Mouse (Mus musculus) stomach, postnatal 0 days (tissue): ENCODE measurements around the gene Tma7. TPM values are rescaled to one million over a fixed set of nuclear protein-coding genes. Genes with fewer than 3 reads are reported as not detected.

Experiments
- ATAC-seq: fragments of 200-750 bp; cut with Nextera tagmentation; 2 replicates; pipeline ENCODE4 v1.8.0; 2017; ENCODE audit not compliant: low FRiP score, low TSS enrichment
- DNase-seq: peaks from one replicate; pipeline ENCODE4 v3.0.0-alpha.2; 2016; ENCODE audit warnings: low spot score
- H3K27ac ChIP-seq: fragments of 300-500 bp; sonication (generic); replicated peaks from 2 replicates; pipeline ENCODE4 v1.5.1; 2014; ENCODE audit warnings: mild to moderate bottlenecking, control low read depth
- H3K27me3 ChIP-seq: fragments of 300-500 bp; sonication (generic); 2 replicates; pipeline ENCODE4 v1.6.1; 2014; ENCODE audit warnings: low read length; ENCODE audit not compliant: control insufficient read depth, insufficient read depth
- H3K36me3 ChIP-seq: fragments of 300-500 bp; sonication (generic); 2 replicates; pipeline ENCODE4 v1.6.1; 2014; ENCODE audit warnings: low read length, mixed read lengths; ENCODE audit not compliant: control insufficient read depth, insufficient read depth
- H3K4me1 ChIP-seq: fragments of 300-500 bp; sonication (generic); replicated peaks from 2 replicates; pipeline ENCODE4 v1.6.1; 2014; ENCODE audit warnings: antibody characterized with exemption; ENCODE audit not compliant: control insufficient read depth, insufficient read depth
- H3K4me2 ChIP-seq: fragments of 300-500 bp; sonication (generic); replicated peaks from 2 replicates; pipeline ENCODE4 v1.6.1; 2014; ENCODE audit warnings: low read depth, mild to moderate bottlenecking, control low read depth, moderate library complexity
- H3K4me3 ChIP-seq: fragments of 300-500 bp; sonication (generic); 2 replicates; pipeline ENCODE4 v1.5.1; 2014; ENCODE audit warnings: low read depth, low read length, control low read depth
- H3K9ac ChIP-seq: fragments of 300-500 bp; sonication (generic); 2 replicates; pipeline ENCODE4 v1.6.1; 2014; ENCODE audit warnings: mild to moderate bottlenecking, low read length, control low read depth, mixed read lengths
- H3K9me3 ChIP-seq: fragments of 300-500 bp; sonication (generic); 2 replicates; pipeline ENCODE4 v1.6.1; 2016; ENCODE audit warnings: low read length; ENCODE audit not compliant: control insufficient read depth
- CTCF ChIP-seq: IDR thresholded peaks from 2 replicates; pipeline ENCODE4 v1.5.1; 2016; ENCODE audit warnings: antibody characterized with exemption, low read depth, mild to moderate bottlenecking, moderate library complexity
- EP300 ChIP-seq: optimal IDR thresholded peaks from 2 replicates; pipeline ENCODE3; 2016; ENCODE audit warnings: antibody characterized with exemption
- WGBS: fragments of 180-500 bp; shearing (Covaris S2); extraction: QIAGEN DNeasy Blood & Tissue Kit; methylation state at CpG from one replicate; pipeline ENCODE4 v1.1.7; 2014; 5-methylcytosine and 5-hydroxymethylcytosine counted together
- polyA plus RNA-seq: library from polyadenylated mRNA; unstranded; fragments of >200 nt; fragmentation: Nextera tagmentation; extraction: Ambion mirVana; gene quantifications from 2 replicates; pipeline ENCODE4 v1.2.1, GENCODE M21; 2015

Tma7 gene
- polyA plus RNA-seq, 1 experiment from 2014 or later, result 424 TPM

DNA sequence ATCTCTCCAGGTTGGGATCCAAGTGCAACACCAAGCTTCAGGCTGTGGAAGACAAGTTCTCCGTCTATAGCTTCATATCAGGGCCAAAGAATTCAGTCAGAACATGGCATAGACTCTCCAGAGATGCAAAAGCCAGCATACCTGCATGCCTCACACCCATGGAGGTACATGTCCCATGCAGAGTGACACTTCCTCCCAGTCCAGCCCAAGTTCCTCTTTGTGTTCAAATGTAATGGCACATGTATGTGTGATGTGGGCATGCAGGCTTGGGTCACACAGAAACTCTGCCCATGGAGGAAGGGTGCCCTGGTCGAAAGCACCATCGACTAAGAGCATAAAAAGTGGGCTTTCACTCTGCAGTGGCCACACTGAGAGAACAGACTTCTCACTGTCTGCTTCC, 41.8 kb upstream of the Tma7 start:
- Histone ChIP-seq H3K27ac (no peak overlapping the region), H3K9ac (no peak overlapping the region), H3K36me3 (no peaks in the 10 kb centered on the region), H3K9me3 (no peaks in the 10 kb centered on the region), H3K4me3 (no peak overlapping the region), H3K4me2 (no peak overlapping the region), H3K27me3 (no peaks in the 10 kb centered on the region), H3K4me1 (no peaks in the 10 kb centered on the region)
- ATAC-seq (no peak), DNase-seq (no peak)
- TF ChIP-seq CTCF (no peak), EP300 (no peak)
- WGBS, result 85% methylated on average over 3 of the region's 3 CpGs

DNA sequence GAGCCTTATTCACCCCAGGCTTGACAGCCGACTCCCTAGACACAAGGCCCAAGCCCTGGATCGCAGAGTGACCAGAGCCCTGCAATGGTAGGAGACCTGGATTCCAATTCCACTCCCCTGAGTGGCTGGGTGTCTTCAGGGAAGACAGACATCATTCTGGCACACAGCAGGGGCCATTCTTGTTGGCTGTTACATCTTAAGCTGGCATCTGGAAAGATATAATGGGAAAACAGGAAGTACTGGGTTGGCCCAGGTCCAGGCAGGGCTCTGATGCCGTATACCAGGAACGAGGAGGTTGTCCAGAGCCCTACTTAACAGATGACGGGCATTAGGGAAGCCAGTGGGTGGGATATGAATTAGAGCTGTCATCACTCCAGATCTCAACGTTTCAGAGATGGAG, 40.9 kb upstream of the Tma7 start:
- no peak overlapping the region for H3K27ac ChIP-seq
- no peaks in the 10 kb centered on the region for H3K4me1 ChIP-seq
- no peak overlapping the region for H3K9ac ChIP-seq
- H3K36me3 ChIP-seq, result no peaks in the 10 kb centered on the region
- TF ChIP-seq EP300 (no peak), CTCF (0 out of 2 replicates have a peak, but pooled peaks have one; percentile 1)
- H3K4me3 ChIP-seq, result no peak overlapping the region
- DNase-seq (peak; percentile 15), ATAC-seq (0 out of 2 replicates have a peak, but pooled peaks have one; percentile 2)
- no peak overlapping the region for H3K4me2 ChIP-seq
- no peaks in the 10 kb centered on the region for H3K27me3 ChIP-seq
- H3K9me3 ChIP-seq, result no peaks in the 10 kb centered on the region
- 35% methylated on average over 6 of the region's 6 CpGs for WGBS

DNA sequence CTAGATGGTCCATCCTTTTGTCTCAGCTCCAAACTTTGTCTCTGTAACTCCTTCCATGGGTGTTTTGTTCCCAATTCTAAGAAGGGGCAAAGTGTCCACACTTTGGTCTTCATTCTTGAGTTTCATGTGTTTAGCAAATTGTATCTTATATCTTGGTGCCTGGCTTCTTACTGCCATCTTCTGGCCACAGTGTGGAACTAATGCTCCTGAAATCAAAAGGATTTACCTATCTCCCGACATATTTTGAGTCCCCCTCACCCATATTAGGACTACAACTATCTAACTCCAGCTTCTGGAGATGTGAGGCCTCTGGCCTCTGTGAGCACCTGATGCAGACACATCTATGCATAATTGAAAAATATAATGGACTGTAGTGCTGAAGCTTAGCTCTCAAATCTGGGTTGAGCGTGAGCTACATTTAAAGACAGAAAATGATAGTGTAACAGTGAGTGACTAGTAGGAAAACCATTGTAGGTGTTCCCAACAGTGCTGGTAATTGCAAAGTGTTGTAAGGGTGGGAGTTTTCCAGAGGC, 40.2 kb upstream of the Tma7 start:
- WGBS, result 42% methylated on average over 2 of the region's 2 CpGs
- ATAC-seq, result no peak
- Histone ChIP-seq H3K9ac (no peak overlapping the region), H3K4me2 (no peak overlapping the region), H3K27ac (no peak overlapping the region), H3K27me3 (no peaks in the 10 kb centered on the region), H3K4me1 (no peaks in the 10 kb centered on the region), H3K9me3 (no peaks in the 10 kb centered on the region), H3K36me3 (no peaks in the 10 kb centered on the region), H3K4me3 (no peak overlapping the region)
- peak; percentile 25 for DNase-seq
- TF ChIP-seq EP300 (no peak), CTCF (peak; percentile 81)

DNA sequence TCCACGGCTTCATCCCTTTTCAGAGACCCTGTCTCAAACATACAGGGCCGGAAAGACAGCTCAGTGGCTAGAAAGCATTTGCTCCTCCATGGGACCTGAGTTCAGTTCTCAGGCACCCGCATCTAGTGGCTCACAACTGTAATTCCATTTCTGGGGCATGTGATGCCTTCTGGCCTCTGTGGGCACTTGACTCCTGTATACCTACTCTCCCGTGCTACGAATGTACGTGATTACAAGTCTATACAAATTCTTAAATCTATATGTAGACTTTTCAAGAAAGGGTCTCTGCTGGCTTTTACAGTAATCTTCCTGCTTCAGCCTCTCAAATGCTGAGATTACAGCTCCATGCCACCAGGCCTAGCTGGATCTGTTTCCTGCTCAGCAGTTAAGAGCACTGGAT, 38.6 kb upstream of the Tma7 start:
- H3K27ac ChIP-seq, result no peak overlapping the region
- H3K36me3 ChIP-seq, result 0 out of 2 replicates have a peak, but pooled peaks cover 7% of the 10 kb centered on the region
- H3K27me3 ChIP-seq, result no peaks in the 10 kb centered on the region
- H3K4me1 ChIP-seq, result no peaks in the 10 kb centered on the region
- H3K9me3 ChIP-seq, result no peaks in the 10 kb centered on the region
- ATAC-seq (no peak), DNase-seq (no peak)
- no peak overlapping the region for H3K4me2 ChIP-seq
- 87% methylated on average over 6 of the region's 6 CpGs for WGBS
- H3K4me3 ChIP-seq, result no peak overlapping the region
- TF ChIP-seq CTCF (no peak), EP300 (no peak)
- H3K9ac ChIP-seq, result no peak overlapping the region

DNA sequence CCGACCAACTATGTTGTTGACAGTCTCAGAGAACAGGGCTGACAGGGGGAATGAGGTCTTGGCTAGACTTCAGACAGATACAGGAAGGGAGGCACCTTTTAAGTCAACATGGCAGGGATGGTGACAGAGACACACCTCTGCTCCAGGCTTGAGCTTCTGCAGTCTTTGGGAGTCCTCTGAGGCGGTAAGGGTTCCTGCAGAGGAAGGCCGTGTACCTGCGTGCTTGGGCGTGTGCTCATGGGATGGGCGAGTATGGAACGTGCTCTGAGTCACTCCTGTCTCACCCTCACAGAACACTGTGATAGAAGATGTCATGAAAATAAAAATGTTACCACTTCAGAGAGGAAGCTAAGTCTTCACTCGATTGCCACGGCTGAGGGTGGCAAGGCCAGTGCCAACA, 37.2 kb upstream of the Tma7 start:
- Histone ChIP-seq H3K27me3 (no peaks in the 10 kb centered on the region), H3K4me3 (no peak overlapping the region), H3K4me1 (no peaks in the 10 kb centered on the region), H3K27ac (no peak overlapping the region; the same call in 1 of the 2 replicates), H3K9me3 (no peaks in the 10 kb centered on the region), H3K4me2 (no peak overlapping the region), H3K36me3 (0 out of 2 replicates have a peak, but pooled peaks cover 9% of the 10 kb centered on the region), H3K9ac (no peak overlapping the region)
- TF ChIP-seq CTCF, result no peak
- no peak for TF ChIP-seq EP300
- DNase-seq, result peak; percentile 27
- 62% methylated on average over 9 of the region's 9 CpGs for WGBS
- ATAC-seq, result peak; percentile 75

DNA sequence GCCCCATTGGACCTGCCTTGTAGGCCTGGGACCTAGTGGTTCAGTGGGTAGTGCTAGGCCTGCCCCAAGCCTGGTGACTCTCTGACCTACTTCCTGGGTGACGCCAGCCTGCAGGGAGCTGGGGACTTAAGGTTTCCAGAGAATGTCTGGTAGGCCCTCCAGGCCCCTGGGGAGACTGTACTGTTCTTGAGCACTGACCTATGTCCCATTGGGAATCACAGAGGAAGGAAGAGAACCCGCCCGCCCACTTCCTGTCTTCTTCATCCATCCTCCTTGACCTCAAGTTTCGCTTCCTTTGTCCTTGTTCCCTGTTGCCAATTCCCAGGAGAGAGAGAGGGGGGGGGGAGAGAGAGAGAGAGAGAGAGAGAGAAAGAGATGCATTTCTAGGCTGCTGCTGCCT, 35.7 kb upstream of the Tma7 start:
- H3K27ac ChIP-seq, result no peak overlapping the region; the same call in 1 of the 2 replicates
- DNase-seq, result no peak

More for the DNA sequence above, 35.7 kb upstream of the Tma7 start:
- Histone ChIP-seq H3K27me3 (no peaks in the 10 kb centered on the region), H3K36me3 (peaks cover 13% of the 10 kb centered on the region; the same call in 1 of the 2 replicates), H3K9ac (no peak overlapping the region), H3K4me3 (no peak overlapping the region), H3K4me2 (no peak overlapping the region), H3K9me3 (no peaks in the 10 kb centered on the region), H3K4me1 (no peaks in the 10 kb centered on the region)
- no peak for TF ChIP-seq EP300
- no peak for TF ChIP-seq CTCF
- no peak for ATAC-seq
- WGBS, result 87% methylated on average over 4 of the region's 4 CpGs
